Mouse (Mus musculus) forebrain, embryonic 14.5 days (tissue): ENCODE measurements at regions not wholly inside any gene's neighbourhood (a gene's known extent, or its start where the extent isn't known, plus 50 kb on each side); places are given as distances from the start of the nearest gene placed in this dataset.

ENCODE experiments used
- ATAC-seq: fragments of 200-750 bp; cut with Nextera tagmentation; 2 replicates; pipeline ENCODE4 v1.8.0; 2017; ENCODE audit warnings: mild to moderate bottlenecking, moderate library complexity
- DNase-seq: peaks from one replicate; pipeline ENCODE4 v3.0.0-alpha.2; 2015; ENCODE audit warnings: low spot score
- H3K27ac ChIP-seq: fragments of 300-500 bp; sonication (generic); 2 replicates; pipeline ENCODE4 v1.5.1; 2014; ENCODE audit warnings: low read depth, mild to moderate bottlenecking, control low read depth, low read length, moderate library complexity
- H3K27me3 ChIP-seq: fragments of 300-500 bp; sonication (generic); replicated peaks from 2 replicates; pipeline ENCODE4 v1.6.1; 2014; ENCODE audit warnings: low read length, control low read depth, mixed read lengths; ENCODE audit not compliant: control insufficient read depth, insufficient read depth
- H3K36me3 ChIP-seq: fragments of 300-500 bp; sonication (generic); 2 replicates; pipeline ENCODE4 v1.6.1; 2014; ENCODE audit warnings: low read length, control low read depth; ENCODE audit not compliant: control insufficient read depth, insufficient read depth
- H3K4me1 ChIP-seq: fragments of 300-500 bp; sonication (generic); 2 replicates; pipeline ENCODE4 v1.6.1; 2014; ENCODE audit warnings: antibody characterized with exemption, low read length, control low read depth; ENCODE audit not compliant: control insufficient read depth, insufficient read depth
- H3K4me2 ChIP-seq: fragments of 300-500 bp; sonication (generic); 2 replicates; pipeline ENCODE4 v1.6.1; 2014; ENCODE audit warnings: mild to moderate bottlenecking, control low read depth, low read length
- H3K4me3 ChIP-seq: fragments of 300-500 bp; sonication (generic); 2 replicates; pipeline ENCODE4 v1.5.1; 2014; ENCODE audit warnings: low read depth, low read length, control low read depth
- H3K9ac ChIP-seq: fragments of 300-500 bp; sonication (generic); 2 replicates; pipeline ENCODE4 v1.6.1; 2014; ENCODE audit warnings: mild to moderate bottlenecking, low read length, control low read depth, moderate library complexity
- H3K9me3 ChIP-seq: fragments of 300-500 bp; sonication (generic); replicated peaks from 2 replicates; pipeline ENCODE4 v1.6.1; 2016; ENCODE audit warnings: low read length, control low read depth, mixed read lengths; ENCODE audit not compliant: control insufficient read depth
- WGBS: fragments of 180-500 bp; shearing (Covaris S2); extraction: QIAGEN DNeasy Blood & Tissue Kit; methylation state at CpG from one replicate; pipeline ENCODE4 v1.1.7; 2014; 5-methylcytosine and 5-hydroxymethylcytosine counted together

GRCm38 (mm10) chr2:159343624-159344560 lies 549.3 kb downstream of the Dhx35 start:
- no peaks in the 10 kb centered on the region for H3K36me3 ChIP-seq
- no peak overlapping the region for H3K27ac ChIP-seq
- no peaks in the 10 kb centered on the region for H3K9me3 ChIP-seq
- H3K27me3 ChIP-seq = no peaks in the 10 kb centered on the region
- WGBS = 80% methylated on average over 5 of the region's 5 CpGs
- no peaks in the 10 kb centered on the region for H3K4me1 ChIP-seq
- H3K4me3 ChIP-seq = no peak overlapping the region
- no peak for DNase-seq
- no peak for ATAC-seq
- no peak overlapping the region for H3K4me2 ChIP-seq
- H3K9ac ChIP-seq = no peak overlapping the region

DNA sequence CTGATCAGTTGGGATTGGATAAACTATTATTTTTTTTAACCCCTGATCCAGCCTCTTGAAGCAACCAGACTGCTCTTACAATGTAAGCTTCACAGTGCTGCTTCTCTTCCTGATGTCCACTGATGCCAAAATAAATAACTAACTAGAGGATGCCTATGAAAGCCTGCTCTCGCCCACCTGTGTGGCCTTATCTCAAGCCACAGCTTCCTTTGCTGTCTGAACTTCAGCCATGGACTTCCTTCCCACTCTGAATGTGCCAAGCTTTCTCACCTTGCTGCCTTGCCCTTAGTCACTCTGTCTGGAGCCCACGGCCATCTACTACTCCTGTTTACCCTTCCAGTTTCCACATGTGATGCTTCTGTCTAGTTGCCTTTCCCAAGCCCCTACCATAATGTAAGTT lies 559.6 kb downstream of the Dhx35 start:
- H3K4me3 ChIP-seq = no peak overlapping the region
- 85% methylated on average over 2 of the region's 2 CpGs for WGBS
- H3K9ac ChIP-seq = no peak overlapping the region
- H3K27ac ChIP-seq = no peak overlapping the region
- H3K36me3 ChIP-seq = no peaks in the 10 kb centered on the region
- no peaks in the 10 kb centered on the region for H3K27me3 ChIP-seq
- ATAC-seq = no peak
- DNase-seq = no peak
- H3K4me1 ChIP-seq = 0 out of 2 replicates have a peak, but pooled peaks cover 2% of the 10 kb centered on the region
- no peak overlapping the region for H3K4me2 ChIP-seq
- no peaks in the 10 kb centered on the region for H3K9me3 ChIP-seq

- Histone ChIP-seq H3K9me3 (no peaks in the 10 kb centered on the region), H3K4me3 (no peak overlapping the region), H3K4me1 (0 out of 2 replicates have a peak, but pooled peaks cover 2% of the 10 kb centered on the region), H3K27me3 (no peaks in the 10 kb centered on the region), H3K36me3 (no peaks in the 10 kb centered on the region), H3K27ac (no peak overlapping the region), H3K9ac (no peak overlapping the region), H3K4me2 (no peak overlapping the region)
- ATAC-seq (no peak), DNase-seq (no peak)
- WGBS = 41% methylated on average over 5 of the region's 5 CpGs
These were observed 561.9 kb downstream of the Dhx35 start for GRCm38 (mm10) chr2:159356503-159356902.

DNA sequence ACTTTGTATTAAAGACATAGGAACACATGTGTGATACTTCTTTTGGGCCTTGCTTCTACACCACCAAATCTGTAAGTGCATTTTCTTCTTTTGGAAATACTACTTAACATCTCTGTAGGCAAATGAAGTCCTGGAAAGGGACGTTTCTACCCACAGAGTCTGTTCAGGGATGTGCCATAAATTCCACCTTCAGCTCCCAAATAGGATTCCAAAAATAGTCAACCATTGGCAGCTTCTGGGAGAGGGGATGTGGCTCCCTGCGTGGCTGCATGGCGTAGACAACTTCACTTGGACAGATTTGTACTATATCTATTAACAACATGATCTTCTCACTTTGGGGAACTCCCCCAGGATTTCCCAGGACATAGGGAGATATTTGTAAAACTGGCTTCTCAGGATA lies 566.8 kb downstream of the Dhx35 start:
- Histone ChIP-seq H3K27me3 (no peaks in the 10 kb centered on the region), H3K9ac (no peak overlapping the region), H3K36me3 (no peaks in the 10 kb centered on the region), H3K4me1 (no peaks in the 10 kb centered on the region), H3K4me2 (no peak overlapping the region), H3K27ac (no peak overlapping the region), H3K4me3 (no peak overlapping the region), H3K9me3 (no peaks in the 10 kb centered on the region)
- WGBS = 80% methylated on average over 3 of the region's 3 CpGs
- no peak for DNase-seq
- ATAC-seq = no peak

DNA sequence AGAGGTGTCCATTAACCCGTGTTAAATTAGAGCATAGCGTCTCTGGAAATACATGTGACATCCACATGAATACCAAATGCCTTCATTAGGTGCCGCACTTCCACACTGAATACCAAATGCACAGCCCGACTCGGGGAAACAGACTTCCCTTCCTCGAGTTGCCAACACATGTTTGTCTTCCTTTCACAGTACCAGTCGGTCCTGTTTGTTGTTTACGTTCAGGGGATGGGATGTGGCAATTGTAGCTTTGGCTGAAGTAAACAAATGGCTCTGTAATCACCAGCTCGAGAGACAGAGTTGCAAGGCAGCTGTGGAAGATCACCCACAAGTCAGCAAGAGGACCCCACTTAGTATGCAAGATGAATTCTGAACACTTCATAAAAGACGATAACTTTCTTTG lies 598.3 kb downstream of the Dhx35 start:
- Histone ChIP-seq H3K4me1 (no peaks in the 10 kb centered on the region), H3K4me2 (no peak overlapping the region), H3K9ac (no peak overlapping the region), H3K36me3 (no peaks in the 10 kb centered on the region), H3K9me3 (no peaks in the 10 kb centered on the region), H3K4me3 (no peak overlapping the region), H3K27me3 (no peaks in the 10 kb centered on the region), H3K27ac (no peak overlapping the region)
- DNase-seq = peak; percentile 25
- WGBS = 70% methylated on average over 10 of the region's 10 CpGs
- ATAC-seq = no peak

- WGBS = 85% methylated on average over 9 of the region's 9 CpGs
- Histone ChIP-seq H3K9ac (no peak overlapping the region), H3K4me3 (no peak overlapping the region), H3K4me1 (no peaks in the 10 kb centered on the region), H3K9me3 (no peaks in the 10 kb centered on the region), H3K36me3 (no peaks in the 10 kb centered on the region), H3K27ac (no peak overlapping the region), H3K4me2 (no peak overlapping the region), H3K27me3 (no peaks in the 10 kb centered on the region)
- ATAC-seq = no peak
- DNase-seq = no peak
These were observed 607.0 kb downstream of the Dhx35 start for GRCm38 (mm10) chr2:159401421-159402100.

GRCm38 (mm10) chr2:159404940-159405339 lies 610.3 kb downstream of the Dhx35 start:
- H3K4me3 ChIP-seq = no peak overlapping the region
- no peak overlapping the region for H3K27ac ChIP-seq
- DNase-seq = no peak
- H3K4me1 ChIP-seq = no peaks in the 10 kb centered on the region
- 64% methylated on average over 1 of the region's 1 CpGs for WGBS
- no peak overlapping the region for H3K9ac ChIP-seq
- no peaks in the 10 kb centered on the region for H3K36me3 ChIP-seq
- no peaks in the 10 kb centered on the region for H3K27me3 ChIP-seq
- no peak for ATAC-seq
- no peak overlapping the region for H3K4me2 ChIP-seq
- H3K9me3 ChIP-seq = no peaks in the 10 kb centered on the region

DNA sequence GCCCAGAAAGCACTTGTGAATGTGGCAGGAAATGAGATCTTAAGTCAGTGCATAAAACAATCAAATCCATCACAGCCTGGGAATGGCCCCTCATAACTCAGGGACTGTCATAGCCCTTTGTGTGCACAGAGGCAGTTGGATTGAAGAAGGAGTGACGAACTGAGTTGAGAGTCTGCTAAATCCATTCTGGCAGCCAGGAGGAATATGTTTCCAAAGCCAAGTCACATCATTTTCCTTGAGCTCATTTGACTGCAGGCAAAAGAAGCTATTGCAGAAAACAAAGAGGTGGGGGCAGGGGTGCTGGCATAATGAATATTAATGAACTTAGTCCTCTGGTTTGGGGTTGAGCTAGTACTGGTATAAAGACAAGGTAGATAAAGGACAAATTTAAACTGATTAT lies 620.0 kb downstream of the Dhx35 start:
- H3K9ac ChIP-seq = no peak overlapping the region
- no peak overlapping the region for H3K4me2 ChIP-seq
- ATAC-seq (peak; percentile 65), DNase-seq (peak; percentile 73)
- H3K27me3 ChIP-seq = no peaks in the 10 kb centered on the region
- no peaks in the 10 kb centered on the region for H3K36me3 ChIP-seq
- peaks cover 15% of the 10 kb centered on the region for H3K4me1 ChIP-seq
- no peak overlapping the region for H3K4me3 ChIP-seq
- H3K9me3 ChIP-seq = no peaks in the 10 kb centered on the region
- WGBS = 0% methylated on average over 1 of the region's 1 CpGs
- H3K27ac ChIP-seq = no peak overlapping the region
